Mouse (Mus musculus) liver, adult 2 months (tissue): Measurements from ENCODE around the gene Mier2. TPM values are rescaled to one million over a fixed set of nuclear protein-coding genes. Genes with fewer than 3 reads are reported as not detected.
A peak's percentile ranks its signal among the peaks of the same experiment; 100 is the strongest.

Experiments used
- DNase-seq: peaks from one replicate; pipeline ENCODE4 v3.0.0-alpha.2; 2011; ENCODE audit warnings: low read depth, low spot score; ENCODE audit errors: extremely low read depth
- H3K27ac ChIP-seq: fragments of 200-500 bp; replicated peaks from 2 replicates; pipeline ENCODE4 v1.5.1; 2012; ENCODE audit warnings: low read depth, mild to moderate bottlenecking, control low read depth, inconsistent platforms, low read length; ENCODE audit not compliant: insufficient read depth
- H3K27me3 ChIP-seq: fragments of 200-500 bp; 2 replicates; pipeline ENCODE4 v1.6.1; 2012; ENCODE audit warnings: mild to moderate bottlenecking, moderate library complexity, low read length, inconsistent platforms; ENCODE audit not compliant: control insufficient read depth, insufficient read depth
- H3K36me3 ChIP-seq: fragments of 200-500 bp; 2 replicates; pipeline ENCODE4 v1.6.1; 2012; ENCODE audit warnings: low read length, inconsistent platforms; ENCODE audit not compliant: control insufficient read depth, insufficient read depth
- H3K4me1 ChIP-seq: fragments of 200-500 bp; 2 replicates; pipeline ENCODE4 v1.6.1; 2011; ENCODE audit warnings: low read length; ENCODE audit not compliant: control insufficient read depth, insufficient read depth
- H3K4me3 ChIP-seq: fragments of 200-500 bp; 2 replicates; pipeline ENCODE4 v1.5.1; 2011; ENCODE audit warnings: low read depth, mild to moderate bottlenecking, control low read depth, low read length, moderate library complexity; ENCODE audit not compliant: insufficient read depth
- H3K79me2 ChIP-seq: fragments of 200-500 bp; 2 replicates; pipeline ENCODE4 v1.6.1; 2012; ENCODE audit warnings: inconsistent platforms, mild to moderate bottlenecking, low read length, moderate library complexity; ENCODE audit not compliant: control insufficient read depth, insufficient read depth
- H3K9ac ChIP-seq: fragments of 200-500 bp; 2 replicates; pipeline ENCODE4 v1.6.1; 2012; ENCODE audit warnings: low read depth, mild to moderate bottlenecking, control low read depth, inconsistent platforms, low read length
- CTCF ChIP-seq: fragments of 200-500 bp; IDR thresholded peaks from 2 replicates; pipeline ENCODE4 v1.5.1; 2011; ENCODE audit warnings: low read depth, low read length, control low read depth
- POLR2A ChIP-seq: fragments of 200-500 bp; IDR thresholded peaks from 2 replicates; pipeline ENCODE4 v1.6.1; 2011; ENCODE audit warnings: low read length, control low read depth; ENCODE audit not compliant: insufficient read depth; ENCODE audit errors: extremely low read depth
- WGBS: fragments of 180-500 bp; shearing (Covaris S2); methylation state at CpG from one replicate; pipeline ENCODE4 v1.1.7; 2018; 5-methylcytosine and 5-hydroxymethylcytosine counted together
- polyA plus RNA-seq: library from polyadenylated mRNA; depleted of rRNA; stranded (reverse); fragments of >200 nt; gene quantifications from 2 replicates; pipeline ENCODE4 v1.2.3, GENCODE M21; 2012
- total RNA-seq: library from RNA; depleted of rRNA; stranded (reverse); fragments of >200 nt; gene quantifications from 2 replicates; pipeline ENCODE4 v1.2.3, GENCODE M21; 2014

Gene Mier2
- total and polyA plus RNA-seq, 2 experiments = 5.9 to 35.3 TPM

- H3K4me3 ChIP-seq = peak within 1 kb of the TSS; percentile 76
- TF ChIP-seq CTCF (peak; percentile 79), POLR2A (0 out of 2 replicates have a peak, but pooled peaks have one; percentile 28)
- H3K9ac ChIP-seq = peak within 1 kb of the TSS; percentile 55
- peak; percentile 73 for DNase-seq
- no peaks in the 10 kb centered on the region for H3K79me2 ChIP-seq
- WGBS = under 1% methylated on average over 52 of the region's 52 CpGs
- H3K4me1 ChIP-seq = no peaks in the 10 kb centered on the region
- no peaks in the 10 kb centered on the region for H3K36me3 ChIP-seq
- H3K27me3 ChIP-seq = no peaks in the 10 kb centered on the region
- H3K27ac ChIP-seq = peak within 1 kb of the TSS; percentile 24
Measured at GRCm38 (mm10) chr10:79533126-79533911, 21.7 kb downstream of the Mier2 start, which contains the start of gene Plpp2. Gene Plpp2, minus strand, starts transcription at chr10:79533796.

DNA sequence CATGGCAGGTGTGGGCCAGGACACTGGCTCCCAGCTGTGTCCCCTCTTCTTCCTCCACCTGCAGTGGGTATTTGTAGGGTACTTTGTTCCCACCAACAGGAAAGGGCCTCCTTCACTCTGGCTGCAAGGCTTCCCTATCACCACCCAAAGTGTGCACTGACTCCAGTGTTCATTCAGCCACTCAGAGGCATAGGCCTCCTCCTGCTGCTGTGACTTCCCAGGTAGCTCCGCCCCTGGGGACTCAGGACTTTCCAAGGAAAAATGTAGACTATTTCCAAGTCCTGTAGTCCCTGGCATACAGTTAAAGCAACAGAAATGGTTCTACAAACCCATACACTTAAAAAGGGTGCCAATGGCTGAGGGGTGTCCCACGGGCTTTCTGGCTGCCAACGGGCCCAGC is 22.3 kb downstream of the Mier2 start:
- no peak for DNase-seq
- H3K9ac ChIP-seq = peak overlapping the region; percentile 53; the same call in 1 of the 2 replicates
- H3K4me1 ChIP-seq = no peaks in the 10 kb centered on the region
- WGBS = 27% methylated on average over 3 of the region's 3 CpGs
- no peaks in the 10 kb centered on the region for H3K79me2 ChIP-seq
- H3K27me3 ChIP-seq = no peaks in the 10 kb centered on the region
- peak overlapping the region; percentile 76 for H3K4me3 ChIP-seq
- TF ChIP-seq CTCF (no peak), POLR2A (no peak)
- H3K27ac ChIP-seq = no peak overlapping the region
- H3K36me3 ChIP-seq = no peaks in the 10 kb centered on the region

DNA sequence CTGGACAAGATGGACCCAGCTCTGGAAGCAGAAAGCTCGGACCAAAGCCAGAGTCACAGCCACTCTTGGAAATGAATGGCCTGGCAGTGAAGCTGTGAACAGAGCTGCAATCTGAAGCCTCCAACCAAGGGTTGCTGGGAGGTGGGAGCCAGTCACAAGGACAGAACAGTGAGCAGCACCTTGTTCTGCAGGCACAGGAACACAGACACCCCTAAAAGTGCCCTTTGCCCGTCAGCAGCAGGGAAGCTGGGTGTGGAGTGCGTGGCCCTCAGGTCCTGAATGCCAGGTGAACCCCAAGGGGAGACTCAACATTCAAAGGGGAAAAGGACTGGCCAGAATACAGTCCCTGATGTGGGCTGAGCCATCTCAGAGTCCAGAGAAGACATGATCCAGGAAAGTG is 23.4 kb downstream of the Mier2 start:
- 79% methylated on average over 3 of the region's 3 CpGs for WGBS
- no peak for TF ChIP-seq POLR2A
- TF ChIP-seq CTCF = no peak
- Histone ChIP-seq H3K4me1 (no peaks in the 10 kb centered on the region), H3K9ac (no peak overlapping the region), H3K36me3 (no peaks in the 10 kb centered on the region), H3K27ac (no peak overlapping the region), H3K79me2 (no peaks in the 10 kb centered on the region), H3K27me3 (no peaks in the 10 kb centered on the region), H3K4me3 (no peak overlapping the region)
- DNase-seq = no peak

- Histone ChIP-seq H3K9ac (no peak overlapping the region), H3K27ac (no peak overlapping the region), H3K4me3 (no peak overlapping the region), H3K79me2 (no peaks in the 10 kb centered on the region), H3K4me1 (no peaks in the 10 kb centered on the region), H3K36me3 (no peaks in the 10 kb centered on the region), H3K27me3 (no peaks in the 10 kb centered on the region)
- TF ChIP-seq CTCF = no peak
- TF ChIP-seq POLR2A = no peak
- no peak for DNase-seq
- whole genome bisulfite sequencing = 96% methylated on average over 13 of the region's 13 CpGs
Measured at GRCm38 (mm10) chr10:79530721-79531120, 24.3 kb downstream of the Mier2 start.

DNA sequence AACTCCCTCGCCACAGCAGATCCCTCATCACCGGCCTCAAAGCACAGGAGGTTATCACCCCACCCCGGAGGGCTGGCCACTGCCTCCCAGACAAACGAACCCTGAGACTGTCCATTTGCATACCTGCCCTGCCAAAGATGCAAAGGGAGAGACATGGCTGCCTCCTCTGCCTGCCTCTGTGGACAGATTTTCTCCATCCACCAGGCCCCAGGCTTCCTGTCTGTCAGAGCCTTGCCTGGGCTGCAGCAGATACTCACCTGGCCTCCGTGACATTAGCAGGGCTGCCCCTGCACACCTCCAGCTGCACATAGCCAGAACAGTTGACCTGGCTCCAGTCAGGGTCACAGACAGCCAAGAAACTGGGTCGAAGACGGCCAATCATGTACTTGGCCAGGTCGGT is 24.8 kb downstream of the Mier2 start:
- WGBS = 73% methylated on average over 8 of the region's 8 CpGs
- no peak overlapping the region for H3K9ac ChIP-seq
- TF ChIP-seq POLR2A (no peak), CTCF (no peak)
- H3K4me1 ChIP-seq = no peaks in the 10 kb centered on the region
- no peaks in the 10 kb centered on the region for H3K79me2 ChIP-seq
- H3K27me3 ChIP-seq = no peaks in the 10 kb centered on the region
- no peak overlapping the region for H3K27ac ChIP-seq
- H3K36me3 ChIP-seq = no peaks in the 10 kb centered on the region
- H3K4me3 ChIP-seq = no peak overlapping the region
- no peak for DNase-seq

GRCm38 (mm10) chr10:79528081-79528480 is 26.9 kb downstream of the Mier2 start:
- Histone ChIP-seq H3K27ac (no peak overlapping the region), H3K9ac (no peak overlapping the region), H3K79me2 (no peaks in the 10 kb centered on the region), H3K27me3 (no peaks in the 10 kb centered on the region), H3K4me3 (no peak overlapping the region), H3K36me3 (peaks cover 2% of the 10 kb centered on the region; the same call in 1 of the 2 replicates), H3K4me1 (no peaks in the 10 kb centered on the region)
- TF ChIP-seq POLR2A (no peak), CTCF (no peak)
- 97% methylated on average over 3 of the region's 3 CpGs for WGBS
- DNase-seq = no peak
